Mouse (Mus musculus) CD8-positive naive resting alpha-beta T cell, adult 57 days (primary cell): ENCODE results near the gene Kif20b. TPM values are rescaled to one million over a fixed set of nuclear protein-coding genes. Genes with fewer than 3 reads are reported as not detected.

Source experiments
- total RNA-seq: library from RNA; stranded (reverse); gene quantifications from one replicate; pipeline ENCODE4 v1.2.4, GENCODE M21; 2023

The Kif20b gene
- total RNA-seq: 15.8 TPM

DNA sequence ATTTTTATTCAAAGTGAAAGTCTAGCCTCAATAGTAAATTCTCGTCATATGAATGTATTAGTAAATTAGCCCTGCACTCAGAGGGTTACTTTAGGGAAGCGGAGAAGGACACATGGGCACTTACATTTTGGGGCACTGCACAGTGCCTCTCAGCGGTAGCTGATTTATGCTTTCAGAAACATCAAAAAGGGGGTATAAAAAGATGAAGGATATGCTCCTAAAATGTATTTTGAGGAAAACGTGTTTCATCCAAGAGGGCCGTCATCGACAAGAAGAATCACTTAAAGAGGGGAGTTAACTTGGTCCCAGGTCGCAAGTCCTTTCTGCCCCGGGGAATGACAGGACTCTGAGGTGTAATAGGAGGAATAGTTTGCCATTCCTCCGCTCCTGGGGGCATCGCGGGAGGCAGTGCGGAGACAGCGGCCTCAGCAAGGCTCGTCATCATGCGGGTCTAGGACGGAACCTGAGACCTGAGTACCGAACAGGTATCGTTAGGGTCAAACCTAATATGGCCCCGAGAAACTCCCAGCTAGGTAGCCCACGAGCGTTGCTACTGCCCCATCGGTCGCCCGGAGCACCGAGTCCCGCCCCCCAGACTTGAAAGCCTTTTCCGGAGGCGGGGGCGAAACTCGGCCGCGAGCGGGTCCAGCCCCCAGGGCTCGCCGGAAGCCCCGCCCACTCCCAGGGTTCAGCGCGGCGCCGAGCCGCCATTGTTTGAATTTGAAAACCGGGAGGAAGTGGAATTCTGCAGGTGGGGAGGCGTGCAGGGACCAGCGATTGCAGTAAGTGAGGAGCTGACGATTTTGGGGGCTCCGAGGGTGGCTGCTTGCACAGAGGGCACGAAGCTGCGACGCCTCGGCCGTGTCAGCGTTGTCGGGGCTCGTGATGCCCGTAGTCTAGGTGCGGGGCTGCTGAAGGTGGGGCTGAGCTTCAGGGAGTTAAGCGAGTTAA lies at the start of gene Kif20b:
Gene Kif20b (plus strand): TSS at position 710 of the 951 bp plus-strand sequence.

DNA sequence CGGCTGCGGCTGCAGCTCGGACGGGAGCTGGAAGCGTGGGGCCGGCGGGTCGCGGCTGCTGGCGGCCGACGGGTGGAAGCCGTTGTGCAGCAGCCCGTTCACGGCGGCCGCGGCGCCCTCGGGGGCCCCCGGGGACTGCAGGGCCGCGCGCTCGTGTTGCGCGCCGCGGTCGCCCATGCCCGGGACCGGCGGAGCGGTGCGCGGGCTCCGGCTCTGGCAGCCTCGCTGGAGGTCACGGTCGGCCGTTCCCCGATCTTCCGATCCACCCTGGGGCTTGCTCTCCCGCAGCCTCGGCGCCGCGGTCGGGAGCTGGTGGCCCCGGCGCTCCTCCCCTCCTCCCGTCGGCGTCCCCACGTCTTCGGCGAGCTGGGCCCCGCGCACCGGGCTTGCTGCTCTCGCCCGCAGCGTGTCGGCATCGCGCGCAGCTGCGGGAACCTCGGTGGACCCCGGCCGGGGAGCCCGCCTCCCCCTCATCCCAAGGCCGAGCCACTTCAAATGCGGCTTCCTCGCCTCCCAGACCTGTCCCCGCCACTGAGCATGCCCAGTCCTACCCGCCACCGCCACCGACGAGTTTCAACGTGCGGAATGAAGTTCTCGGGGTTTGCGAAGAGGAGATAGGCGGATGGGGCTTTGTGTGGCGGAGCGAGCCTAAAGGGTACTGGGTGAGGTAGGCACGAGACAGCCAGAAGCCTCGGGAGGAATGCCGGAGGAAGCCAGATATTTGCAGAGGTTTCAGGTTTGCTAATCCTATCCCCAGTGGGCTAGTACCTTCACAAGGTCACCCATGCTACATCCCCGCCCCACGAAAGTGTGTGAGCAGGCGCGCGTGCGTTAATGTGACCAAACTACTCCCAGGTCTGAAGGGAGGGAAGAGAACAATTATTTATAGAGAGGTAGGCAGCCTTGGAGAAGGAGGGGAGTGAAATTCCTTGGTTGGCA lies 43.3 kb upstream of the Kif20b start, which contains the start of gene Pank1:
Gene Pank1 (minus strand): TSS at position 853 of the 939 bp plus-strand sequence.

Other genes with a start within 250 kb of the Kif20b start
- gene Slc16a12, start 175.1 kb upstream of the Kif20b start, total RNA-seq: not detected
- 4.3 TPM for gene Pank1, start 42.9 kb upstream of the Kif20b start, total RNA-seq